Mouse (Mus musculus) limb, embryonic 14.5 days (tissue): ENCODE data around the gene Syt2. TPM values are rescaled to one million over a fixed set of nuclear protein-coding genes. Genes with fewer than 3 reads are reported as not detected.

Experiments
- ATAC-seq: fragments of 200-750 bp; cut with Nextera tagmentation; 2 replicates; pipeline ENCODE4 v1.8.0; 2017; ENCODE audit warnings: low read depth, moderate number of reproducible peaks, moderate TSS enrichment; ENCODE audit not compliant: low FRiP score
- DNase-seq: peaks from one replicate; pipeline ENCODE4 v3.0.0-alpha.2; 2015; ENCODE audit warnings: low spot score
- H3K27ac ChIP-seq: fragments of 300-500 bp; sonication (generic); replicated peaks from 2 replicates; pipeline ENCODE4 v1.5.1; 2014; ENCODE audit warnings: low read depth, mild to moderate bottlenecking, low read length, moderate library complexity, mixed read lengths
- H3K27me3 ChIP-seq: fragments of 300-500 bp; sonication (generic); 2 replicates; pipeline ENCODE4 v1.6.1; 2014; ENCODE audit warnings: low read length, mixed read lengths; ENCODE audit not compliant: control insufficient read depth, insufficient read depth
- H3K36me3 ChIP-seq: fragments of 300-500 bp; sonication (generic); 2 replicates; pipeline ENCODE4 v1.6.1; 2014; ENCODE audit warnings: mild to moderate bottlenecking, low read length, moderate library complexity, mixed read lengths; ENCODE audit not compliant: control insufficient read depth, insufficient read depth
- H3K4me1 ChIP-seq: fragments of 300-500 bp; sonication (generic); 2 replicates; pipeline ENCODE4 v1.6.1; 2014; ENCODE audit warnings: antibody characterized with exemption, low read length, mixed read lengths; ENCODE audit not compliant: control insufficient read depth, insufficient read depth
- H3K4me2 ChIP-seq: fragments of 300-500 bp; sonication (generic); replicated peaks from 2 replicates; pipeline ENCODE4 v1.6.1; 2014; ENCODE audit warnings: low read depth, mild to moderate bottlenecking, low read length, moderate library complexity; ENCODE audit not compliant: severe bottlenecking
- H3K4me3 ChIP-seq: fragments of 300-500 bp; sonication (generic); replicated peaks from 2 replicates; pipeline ENCODE4 v1.5.1; 2014; ENCODE audit warnings: low read length
- H3K9ac ChIP-seq: fragments of 300-500 bp; sonication (generic); 2 replicates; pipeline ENCODE4 v1.6.1; 2014; ENCODE audit warnings: mild to moderate bottlenecking, low read depth, low read length, moderate library complexity; ENCODE audit not compliant: severe bottlenecking
- H3K9me3 ChIP-seq: fragments of 300-500 bp; sonication (generic); 2 replicates; pipeline ENCODE4 v1.6.1; 2016; ENCODE audit warnings: low read length; ENCODE audit not compliant: control insufficient read depth
- POLR2A ChIP-seq: fragments of 200-500 bp; IDR thresholded peaks from 2 replicates; pipeline ENCODE4 v1.8.0; 2012; ENCODE audit warnings: inconsistent platforms, mild to moderate bottlenecking, moderate library complexity, borderline replicate concordance; ENCODE audit not compliant: insufficient read depth, insufficient read length; ENCODE audit errors: extremely low read depth
- WGBS: fragments of 180-500 bp; shearing (Covaris S2); extraction: QIAGEN DNeasy Blood & Tissue Kit; methylation state at CpG from one replicate; pipeline ENCODE4 v1.1.7; 2014; 5-methylcytosine and 5-hydroxymethylcytosine counted together
- polyA plus RNA-seq, 2 experiments: library from polyadenylated mRNA; depleted of rRNA in 1 of 2; stranded (reverse) in 1 of 2; unstranded in 1 of 2; fragments of >200 nt; fragmentation: Nextera tagmentation in 1 of 2; extraction: Ambion mirVana in 1 of 2; gene quantifications; 2 replicates each; pipeline versions ENCODE4 v1.2.1 to v1.2.3; 2012 to 2014

Gene Syt2
- polyA plus RNA-seq (2012; rRNA removed) (1.1 and 1.5 TPM in 2 replicates), polyA plus RNA-seq (2014; fragmentation: Nextera tagmentation; extraction: Ambion mirVana) (0.44 and 0.64 TPM in 2 replicates)

- no peak for TF ChIP-seq POLR2A
- Histone ChIP-seq H3K9ac (peak within 1 kb of the TSS; percentile 58), H3K27me3 (peaks cover 52% of the 10 kb centered on the region), H3K27ac (no peak within 1 kb of the TSS), H3K36me3 (no peaks in the 10 kb centered on the region), H3K4me3 (peak within 1 kb of the TSS; percentile 52), H3K4me1 (peaks cover 10% of the 10 kb centered on the region), H3K9me3 (no peaks in the 10 kb centered on the region), H3K4me2 (peak within 1 kb of the TSS; percentile 88)
- ATAC-seq, result peak; percentile 65
- WGBS, result under 1% methylated on average over 55 of the region's 63 CpGs
- no peak for DNase-seq
Observed at GRCm38 (mm10) chr1:134646261-134646962, at the start of gene Syt2. TSS of gene Syt2 (plus strand) at chr1:134646677.

DNA sequence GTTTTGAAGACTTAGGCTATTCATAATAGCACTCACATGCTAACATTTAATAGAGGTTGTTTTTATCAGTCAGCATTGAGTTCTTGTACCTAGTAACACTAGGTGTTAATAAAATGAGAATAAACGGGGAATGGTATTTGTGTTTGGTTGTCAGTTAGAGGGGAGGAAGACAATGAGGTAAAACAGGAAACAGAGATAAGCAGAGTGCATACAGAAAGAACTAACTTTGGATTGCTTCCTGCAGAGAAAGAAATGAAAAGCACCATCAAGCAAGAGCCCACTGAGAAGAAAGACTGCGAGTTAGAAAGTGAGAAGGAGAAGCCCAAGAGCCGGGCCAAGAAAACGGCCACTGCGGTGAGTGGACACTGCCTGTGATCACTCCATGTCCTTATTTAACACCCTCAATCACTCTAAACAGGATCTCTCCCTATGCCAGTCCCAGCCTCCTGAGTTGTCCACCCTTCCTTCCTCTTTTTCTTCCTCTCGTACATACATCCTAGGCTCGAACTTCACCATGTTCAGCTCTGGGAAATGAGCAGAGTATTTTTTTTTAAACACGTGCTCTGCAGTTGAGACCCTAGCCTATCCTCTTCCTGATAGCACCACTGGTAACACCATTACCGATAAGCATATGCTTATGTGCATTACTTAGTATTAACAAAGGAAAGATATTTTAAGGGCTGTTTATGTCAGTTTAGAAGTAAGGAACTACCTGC lies 49.0 kb upstream of the Syt2 start:
- no peak for ATAC-seq
- H3K27me3 ChIP-seq, result no peaks in the 10 kb centered on the region
- H3K4me1 ChIP-seq, result no peaks in the 10 kb centered on the region
- H3K27ac ChIP-seq, result no peak overlapping the region
- 90% methylated on average over 9 of the region's 9 CpGs for WGBS
- H3K36me3 ChIP-seq, result peaks cover 90% of the 10 kb centered on the region
- DNase-seq, result no peak
- no peak for TF ChIP-seq POLR2A
- no peak overlapping the region for H3K9ac ChIP-seq
- H3K9me3 ChIP-seq, result no peaks in the 10 kb centered on the region
- H3K4me2 ChIP-seq, result no peak overlapping the region
- H3K4me3 ChIP-seq, result no peak overlapping the region

DNA sequence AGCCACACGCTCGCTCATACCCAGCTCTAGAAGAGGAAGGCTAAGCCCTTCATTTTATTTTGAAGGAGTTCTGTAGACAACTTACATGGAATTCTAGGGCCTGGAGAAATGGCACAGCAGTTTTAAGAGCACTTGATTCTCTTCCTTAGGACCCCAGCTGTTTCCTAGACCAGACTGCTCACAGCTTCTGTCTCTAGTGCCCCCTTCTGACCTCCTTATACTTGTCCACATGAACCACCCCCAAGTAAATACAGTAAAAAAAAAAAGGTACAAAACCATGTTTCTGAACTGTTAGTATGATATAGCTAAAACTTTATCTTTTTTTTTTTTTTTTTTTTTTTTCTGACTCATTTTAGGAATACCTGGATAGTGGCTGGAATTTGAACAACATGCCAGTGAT lies 42.4 kb upstream of the Syt2 start:
- no peak overlapping the region for H3K27ac ChIP-seq
- DNase-seq (no peak), ATAC-seq (no peak)
- H3K4me1 ChIP-seq, result no peaks in the 10 kb centered on the region
- H3K27me3 ChIP-seq, result no peaks in the 10 kb centered on the region
- no peaks in the 10 kb centered on the region for H3K9me3 ChIP-seq
- peaks cover 89% of the 10 kb centered on the region for H3K36me3 ChIP-seq
- H3K9ac ChIP-seq, result no peak overlapping the region
- no peak overlapping the region for H3K4me3 ChIP-seq
- H3K4me2 ChIP-seq, result no peak overlapping the region
- TF ChIP-seq POLR2A, result no peak
- WGBS, result 98% methylated on average over 2 of the region's 2 CpGs

GRCm38 (mm10) chr1:134605670-134606069 lies 40.8 kb upstream of the Syt2 start:
- Histone ChIP-seq H3K36me3 (peaks cover 86% of the 10 kb centered on the region), H3K4me3 (no peak overlapping the region), H3K9me3 (no peaks in the 10 kb centered on the region), H3K4me2 (no peak overlapping the region), H3K27ac (no peak overlapping the region), H3K9ac (no peak overlapping the region), H3K27me3 (no peaks in the 10 kb centered on the region), H3K4me1 (no peaks in the 10 kb centered on the region)
- 78% methylated on average over 8 of the region's 8 CpGs for WGBS
- no peak for TF ChIP-seq POLR2A
- ATAC-seq, result no peak
- no peak for DNase-seq

DNA sequence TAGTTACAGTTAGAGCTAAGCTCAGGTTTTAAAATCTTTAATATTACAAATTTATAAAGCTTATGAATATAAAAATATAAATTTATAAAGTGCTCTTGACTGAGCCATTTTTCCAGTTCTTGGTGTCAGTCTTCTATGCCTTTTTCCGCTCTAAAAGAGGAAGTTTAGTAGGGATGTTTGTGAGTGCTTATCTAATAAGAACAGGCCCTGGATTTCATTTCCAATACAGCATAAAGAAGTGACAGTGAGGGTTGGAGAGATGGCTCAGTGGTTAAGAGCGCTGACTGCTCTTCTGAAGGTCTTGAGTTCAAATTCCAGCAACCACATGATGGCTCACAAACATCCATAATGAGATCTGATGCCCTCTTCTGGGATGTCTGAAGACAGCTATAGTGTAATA lies 40.1 kb upstream of the Syt2 start:
- no peak overlapping the region for H3K9ac ChIP-seq
- H3K27ac ChIP-seq, result no peak overlapping the region
- WGBS, result 99% methylated on average over 2 of the region's 2 CpGs
- DNase-seq (no peak), ATAC-seq (no peak)
- H3K9me3 ChIP-seq, result no peaks in the 10 kb centered on the region
- H3K27me3 ChIP-seq, result no peaks in the 10 kb centered on the region
- H3K4me2 ChIP-seq, result no peak overlapping the region
- no peak for TF ChIP-seq POLR2A
- peaks cover 86% of the 10 kb centered on the region for H3K36me3 ChIP-seq
- H3K4me1 ChIP-seq, result no peaks in the 10 kb centered on the region
- no peak overlapping the region for H3K4me3 ChIP-seq
